Mouse (Mus musculus) megakaryocyte, embryonic 14.5 days (primary cell): ENCODE results near the gene Tle6.

Experiments used
- FLI1 ChIP-seq: IDR thresholded peaks from 2 replicates; pipeline ENCODE4 v1.6.1; 2012; ENCODE audit warnings: low read length, inconsistent platforms, mixed read lengths
- GATA1 ChIP-seq: IDR thresholded peaks from 3 replicates; pipeline ENCODE4 v1.6.1; 2012; ENCODE audit warnings: mixed read lengths, low read length, inconsistent platforms, borderline replicate concordance

DNA sequence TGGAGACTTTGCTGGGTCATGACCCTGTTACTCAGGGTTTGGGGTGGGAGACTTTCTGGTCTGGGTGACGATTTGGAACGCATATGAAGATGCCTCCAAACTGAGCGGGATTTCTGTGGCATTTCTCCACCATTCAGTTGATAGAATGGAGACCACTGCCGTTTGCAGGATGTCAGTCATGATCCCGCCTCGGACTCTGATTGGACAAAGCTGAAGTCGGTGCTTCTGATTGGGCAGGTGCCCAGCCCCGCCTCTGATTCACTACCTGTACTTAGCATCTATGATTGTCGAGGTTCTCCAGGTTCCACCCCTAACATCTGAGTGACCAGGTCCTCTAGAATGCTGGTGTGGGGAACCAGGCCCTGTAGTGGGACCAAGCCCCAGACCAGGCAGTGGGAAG lies 19.9 kb upstream of the Tle6 start:
- TF ChIP-seq GATA1: no peak
- no peak for TF ChIP-seq FLI1
